Comparison of ENCODE assay signal across 9 mouse cellular contexts in the genomic region with DNA sequence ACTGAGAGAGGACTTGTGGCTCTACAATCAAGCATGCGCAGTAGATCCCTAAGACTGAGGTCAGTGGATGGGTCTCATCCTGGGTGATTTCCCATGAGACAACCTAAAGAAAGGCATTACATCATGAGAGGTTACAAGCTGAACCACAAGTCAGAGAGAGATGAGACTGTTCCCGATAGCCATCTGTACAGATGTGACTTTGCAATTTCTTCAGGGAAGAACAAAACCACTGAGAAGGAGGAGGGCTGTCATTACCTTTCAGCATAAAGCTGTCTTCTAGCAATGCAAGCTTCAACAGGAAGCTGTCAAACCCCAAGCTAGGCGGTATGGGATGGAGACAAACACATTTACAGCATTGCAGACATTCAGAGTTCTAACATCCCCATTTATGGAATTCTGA.
A peak's percentile ranks its signal among the peaks of the same experiment; 100 is the strongest.
DNase-seq lines count a peak whose midpoint lies in the region; ATAC-seq and TF ChIP-seq lines count a peak whose summit lies in the region.
"Had no signal": no experiment of that assay in that cellular context is flagged by ENCODE, and none has a peak within 500 bp of the region (broad histone marks: within the 10 kb centered on the region; RNA-seq: fewer than 3 reads in every experiment).

No protein-coding gene starts in this region.

- H3K36me3 ChIP-seq in kidney, postnatal 0 days (ENCODE audit: insufficient read depth, low read length) = no peaks in the 10 kb centered on the region
- H3K36me3 ChIP-seq in hindbrain, embryonic 15.5 days = no peaks in the 10 kb centered on the region
- H3K36me3 ChIP-seq in midbrain, postnatal 0 days (ENCODE audit: insufficient read depth, low read length) = no peaks in the 10 kb centered on the region

- DNase-seq in kidney, postnatal 0 days (ENCODE audit: low spot score) = peak; percentile 7
- no peak for DNase-seq in kidney, postnatal 4 days
- DNase-seq in midbrain, postnatal 0 days (ENCODE audit: low spot score) = no peak
- DNase-seq in frontal cortex, adult 2 months (ENCODE audit: extremely low spot score in 1 of 2, low spot score in 1 of 2) = no peak
- no peak for DNase-seq in frontal cortex, postnatal 10 days (ENCODE audit: low spot score in 2 of 2)
- DNase-seq in gastrocnemius, postnatal 14 days = no peak
- DNase-seq: embryo, embryonic 11 days had no signal

- WGBS in kidney, postnatal 0 days = 43% methylated on average over 3 of the region's 3 CpGs
- 44% methylated on average over 3 of the region's 3 CpGs for WGBS in hindbrain, embryonic 15.5 days
- WGBS in midbrain, postnatal 0 days = 61% methylated on average over 3 of the region's 3 CpGs

- H3K27ac ChIP-seq in kidney, postnatal 0 days = peak overlapping the region; percentile 89
- peak overlapping the region; percentile 85 for H3K27ac ChIP-seq in hindbrain, embryonic 15.5 days (replicated peaks)
- H3K27ac ChIP-seq in midbrain, postnatal 0 days (ENCODE audit: low read depth, low read length) = peak overlapping the region; percentile 76; the same call in 1 of the 2 replicates

- H3K9ac ChIP-seq in kidney, postnatal 0 days (ENCODE audit: low read depth, low read length) = no peak overlapping the region
- peak overlapping the region; percentile 74 for H3K9ac ChIP-seq in hindbrain, embryonic 15.5 days
- peak overlapping the region; percentile 60; the same call in 1 of the 2 replicates for H3K9ac ChIP-seq in midbrain, postnatal 0 days (replicated peaks; ENCODE audit: low read length, poor library complexity, severe bottlenecking)

- no peaks in the 10 kb centered on the region for H3K27me3 ChIP-seq in kidney, postnatal 0 days (ENCODE audit: insufficient read depth, low read length)
- no peaks in the 10 kb centered on the region for H3K27me3 ChIP-seq in hindbrain, embryonic 15.5 days
- H3K27me3 ChIP-seq in midbrain, postnatal 0 days (ENCODE audit: insufficient read depth, low read length) = no peaks in the 10 kb centered on the region

- ATAC-seq in kidney, postnatal 0 days (replicated peaks; ENCODE audit: low FRiP score, low read depth) = no peak
- peak; percentile 64 for ATAC-seq in common myeloid progenitor, adult 5-6 weeks (replicated peaks; ENCODE audit: low read depth, poor library complexity, severe bottlenecking)
- ATAC-seq in hindbrain, embryonic 15.5 days (ENCODE audit: low FRiP score, low read depth) = no peak
- ATAC-seq in midbrain, postnatal 0 days (ENCODE audit: low FRiP score) = no peak

- TF ChIP-seq CTCF in kidney, postnatal 0 days (IDR thresholded peaks at IDR 0.05; ENCODE audit: low read depth) = no peak
- no peak for TF ChIP-seq CTCF in midbrain, postnatal 0 days (IDR thresholded peaks at IDR 0.05)

- H3K4me2 ChIP-seq in kidney, postnatal 0 days (ENCODE audit: low read length) = peak overlapping the region; percentile 81
- H3K4me2 ChIP-seq in hindbrain, embryonic 15.5 days = peak overlapping the region; percentile 92
- peak overlapping the region; percentile 65 for H3K4me2 ChIP-seq in midbrain, postnatal 0 days (ENCODE audit: low read depth, low read length, poor library complexity, severe bottlenecking)

- H3K9me3 ChIP-seq in kidney, postnatal 0 days (replicated peaks; ENCODE audit: low read length) = no peaks in the 10 kb centered on the region
- no peaks in the 10 kb centered on the region for H3K9me3 ChIP-seq in hindbrain, embryonic 15.5 days
- H3K9me3 ChIP-seq in midbrain, postnatal 0 days (ENCODE audit: low read length) = no peaks in the 10 kb centered on the region

- peaks cover 24% of the 10 kb centered on the region for H3K4me1 ChIP-seq in kidney, postnatal 0 days (replicated peaks; ENCODE audit: insufficient read depth, low read length)
- peaks cover 69% of the 10 kb centered on the region for H3K4me1 ChIP-seq in hindbrain, embryonic 15.5 days (replicated peaks)
- H3K4me1 ChIP-seq in midbrain, postnatal 0 days (ENCODE audit: insufficient read depth, low read length) = peaks cover 12% of the 10 kb centered on the region

- intact Hi-C loops in gastrocnemius, postnatal 14 days (cut with DNase I; ENCODE audit: low total_unique reads) = no loop called here

- no peak overlapping the region for H3K4me3 ChIP-seq in kidney, postnatal 0 days (replicated peaks; ENCODE audit: low read depth, low read length)
- H3K4me3 ChIP-seq in hindbrain, embryonic 15.5 days = peak overlapping the region; percentile 71
- H3K4me3 ChIP-seq in midbrain, postnatal 0 days (ENCODE audit: low read depth, low read length) = peak overlapping the region; percentile 60
